Mouse (Mus musculus) MEL (cell line): ENCODE measurements at regions not wholly inside any gene's neighbourhood (a gene's known extent, or its start where the extent isn't known, plus 50 kb on each side); places are given as distances from the start of the nearest gene placed in this dataset.

Experiments used
- DNase-seq: peaks from one replicate; pipeline ENCODE4 v3.0.0; 2011; ENCODE audit warnings: low read depth, low spot score
- H3K27ac ChIP-seq: 2 replicates; pipeline ENCODE4 v1.5.1; 2012; ENCODE audit warnings: low read depth, mild to moderate bottlenecking, control low read depth, low read length, moderate library complexity; ENCODE audit not compliant: control insufficient read depth
- H3K27me3 ChIP-seq, 2 experiments: fragments of 150-350 bp in 1 of 2; sonication (generic) in 1 of 2; 2 replicates each; pipeline ENCODE4 v1.6.1; 2012; ENCODE audit warnings: low read length in 2 of 2, mild to moderate bottlenecking in 2 of 2, improper control_type of control experiment in 1 of 2, moderate library complexity in 1 of 2; ENCODE audit not compliant: insufficient read depth in 2 of 2, control insufficient read depth in 1 of 2
- H3K36me3 ChIP-seq, 2 experiments: 2 replicates each; pipeline ENCODE4 v1.6.1; 2012 to 2014; ENCODE audit warnings: low read length in 2 of 2, improper control_type of control experiment in 1 of 2, inconsistent platforms in 1 of 2, mild to moderate bottlenecking in 1 of 2; ENCODE audit not compliant: insufficient read depth in 2 of 2, control insufficient read depth in 1 of 2
- H3K4me1 ChIP-seq, 2 experiments: fragments of 150-350 bp in 1 of 2; sonication (generic) in 1 of 2; 2 replicates each; pipeline ENCODE4 v1.6.1; 2012; ENCODE audit warnings: low read length in 2 of 2, improper control_type of control experiment in 1 of 2, mild to moderate bottlenecking in 1 of 2; ENCODE audit not compliant: insufficient read depth in 2 of 2, control insufficient read depth in 1 of 2
- H3K4me3 ChIP-seq, 2 experiments: fragments of 150-350 bp in 1 of 2; sonication (generic) in 1 of 2; 2 replicates each; pipeline ENCODE4 v1.5.1; 2012; ENCODE audit warnings: low read depth in 2 of 2, low read length in 2 of 2, mild to moderate bottlenecking in 2 of 2, moderate library complexity in 2 of 2, control low read depth in 1 of 2, improper control_type of control experiment in 1 of 2; ENCODE audit not compliant: control insufficient read depth in 1 of 2, insufficient read depth in 1 of 2
- H3K79me2 ChIP-seq: 2 replicates; pipeline ENCODE4 v1.6.1; 2012; ENCODE audit warnings: mild to moderate bottlenecking, low read length, moderate library complexity; ENCODE audit not compliant: control insufficient read depth, poor library complexity, insufficient read depth
- H3K9ac ChIP-seq: 2 replicates; pipeline ENCODE4 v1.6.1; 2012; ENCODE audit warnings: low read depth, mild to moderate bottlenecking, control low read depth, low read length, moderate library complexity; ENCODE audit not compliant: control insufficient read depth, poor library complexity, severe bottlenecking
- H3K9me3 ChIP-seq: fragments of 150-350 bp; sonication (generic); replicated peaks from 2 replicates; pipeline ENCODE4 v1.6.1; 2012; ENCODE audit warnings: mild to moderate bottlenecking, low read length, improper control_type of control experiment, moderate library complexity; ENCODE audit not compliant: insufficient read depth
- CHD1 ChIP-seq: IDR thresholded peaks from 2 replicates; pipeline ENCODE4 v1.6.1; 2012; ENCODE audit warnings: low read depth, mild to moderate bottlenecking, inconsistent platforms, low read length, improper control_type of control experiment
- CHD2 ChIP-seq: IDR thresholded peaks from 2 replicates; pipeline ENCODE4 v1.6.1; 2011; ENCODE audit warnings: low read length, improper control_type of control experiment
- CTCF ChIP-seq, 3 experiments: IDR thresholded peaks in 2 of 3; conservative IDR thresholded peaks in 1 of 3; 2 replicates each; pipeline ENCODE4 v1.5.1; 2011 to 2012; ENCODE audit warnings: low read length in 3 of 3, low read depth in 2 of 3, mild to moderate bottlenecking in 2 of 3, improper control_type of control experiment in 1 of 3, inconsistent platforms in 1 of 3, mixed read lengths in 1 of 3, moderate library complexity in 1 of 3; ENCODE audit not compliant: control insufficient read depth in 1 of 3, insufficient read depth in 1 of 3, poor library complexity in 1 of 3, severe bottlenecking in 1 of 3
- EP300 ChIP-seq, 2 experiments: IDR thresholded peaks; 2 replicates each; pipeline ENCODE4 v1.6.1; 2011; ENCODE audit warnings: improper control_type of control experiment in 2 of 2, low read length in 2 of 2, low read depth in 1 of 2, mild to moderate bottlenecking in 1 of 2
- ETS1 ChIP-seq: IDR thresholded peaks from 2 replicates; pipeline ENCODE4 v1.6.1; 2012; ENCODE audit warnings: low read depth, mild to moderate bottlenecking, inconsistent platforms, low read length, improper control_type of control experiment, moderate library complexity
- GABPA ChIP-seq: IDR thresholded peaks from 2 replicates; pipeline ENCODE4 v1.6.1; 2012; ENCODE audit warnings: low read depth, mild to moderate bottlenecking, inconsistent platforms, low read length, improper control_type of control experiment, moderate library complexity
- GATA1 ChIP-seq: IDR thresholded peaks from 2 replicates; pipeline ENCODE4 v1.6.1; 2011; ENCODE audit warnings: low read depth, low read length, improper control_type of control experiment
- HCFC1 ChIP-seq: IDR thresholded peaks from 2 replicates; pipeline ENCODE4 v1.6.1; 2012; ENCODE audit warnings: low read depth, mild to moderate bottlenecking, inconsistent platforms, low read length, improper control_type of control experiment, moderate library complexity
- KAT2A ChIP-seq: conservative IDR thresholded peaks from 2 replicates; pipeline ENCODE4 v1.6.1; 2012; ENCODE audit warnings: low read depth, low read length, improper control_type of control experiment, inconsistent platforms
- MAX ChIP-seq: IDR thresholded peaks from 2 replicates; pipeline ENCODE4 v1.6.1; 2011; ENCODE audit warnings: low read length, improper control_type of control experiment
- MEF2A ChIP-seq: IDR thresholded peaks from 2 replicates; pipeline ENCODE4 v1.6.1; 2014; ENCODE audit warnings: low read depth, mild to moderate bottlenecking, inconsistent platforms, low read length, improper control_type of control experiment; ENCODE audit not compliant: poor library complexity, insufficient replicate concordance, severe bottlenecking; ENCODE audit errors: extremely low read depth
- MYB ChIP-seq: IDR thresholded peaks from 2 replicates; pipeline ENCODE4 v1.6.1; 2011; ENCODE audit warnings: mild to moderate bottlenecking, low read depth, low read length, improper control_type of control experiment
- MYC ChIP-seq: IDR thresholded peaks from 2 replicates; pipeline ENCODE4 v1.6.1; 2011; ENCODE audit warnings: low read depth, mild to moderate bottlenecking, low read length, improper control_type of control experiment, moderate library complexity
- NELFE ChIP-seq: IDR thresholded peaks from 2 replicates; pipeline ENCODE4 v1.6.1; 2011; ENCODE audit warnings: low read depth, low read length, improper control_type of control experiment
- NRF1 ChIP-seq: IDR thresholded peaks from 2 replicates; pipeline ENCODE4 v1.6.1; 2014; ENCODE audit warnings: low read depth, mild to moderate bottlenecking, inconsistent platforms, low read length, improper control_type of control experiment, moderate library complexity; ENCODE audit not compliant: poor library complexity, insufficient read depth, severe bottlenecking
- POLR2AphosphoS2 ChIP-seq: IDR thresholded peaks from 2 replicates; pipeline ENCODE4 v1.6.1; 2011; ENCODE audit warnings: low read length, improper control_type of control experiment
- POLR2AphosphoS5 ChIP-seq: IDR thresholded peaks from 2 replicates; pipeline ENCODE4 v1.6.1; 2012; ENCODE audit warnings: low read depth, borderline replicate concordance, mild to moderate bottlenecking, inconsistent platforms, low read length, moderate library complexity, mixed read lengths
- RAD21 ChIP-seq: IDR thresholded peaks from 2 replicates; pipeline ENCODE4 v1.6.1; 2011; ENCODE audit warnings: mild to moderate bottlenecking, low read depth, low read length, improper control_type of control experiment
- SMC3 ChIP-seq: IDR thresholded peaks from 2 replicates; pipeline ENCODE4 v1.6.1; 2011; ENCODE audit warnings: low read depth, low read length, improper control_type of control experiment
- TAL1 ChIP-seq: IDR thresholded peaks from 2 replicates; pipeline ENCODE4 v1.6.1; 2012; ENCODE audit warnings: mild to moderate bottlenecking, inconsistent platforms, low read length, moderate library complexity, mixed read lengths
- TBP ChIP-seq: IDR thresholded peaks from 2 replicates; pipeline ENCODE4 v1.8.0; 2011; ENCODE audit warnings: low read depth, low read length, improper control_type of control experiment
- USF1 ChIP-seq: IDR thresholded peaks from 2 replicates; pipeline ENCODE4 v1.6.1; 2014; ENCODE audit warnings: low read depth, mild to moderate bottlenecking, inconsistent platforms, low read length, improper control_type of control experiment, moderate library complexity
- ZC3H11A ChIP-seq: IDR thresholded peaks from 2 replicates; pipeline ENCODE4 v1.6.1; 2012; ENCODE audit warnings: low read depth, mild to moderate bottlenecking, inconsistent platforms, low read length, improper control_type of control experiment
- ZKSCAN1 ChIP-seq: IDR thresholded peaks from 2 replicates; pipeline ENCODE4 v1.6.1; 2012; ENCODE audit warnings: low read depth, mild to moderate bottlenecking, inconsistent platforms, low read length, improper control_type of control experiment, moderate library complexity
- ZNF384 ChIP-seq: IDR thresholded peaks from 2 replicates; pipeline ENCODE4 v1.6.1; 2012; ENCODE audit warnings: low read depth, mild to moderate bottlenecking, inconsistent platforms, low read length, improper control_type of control experiment

DNA sequence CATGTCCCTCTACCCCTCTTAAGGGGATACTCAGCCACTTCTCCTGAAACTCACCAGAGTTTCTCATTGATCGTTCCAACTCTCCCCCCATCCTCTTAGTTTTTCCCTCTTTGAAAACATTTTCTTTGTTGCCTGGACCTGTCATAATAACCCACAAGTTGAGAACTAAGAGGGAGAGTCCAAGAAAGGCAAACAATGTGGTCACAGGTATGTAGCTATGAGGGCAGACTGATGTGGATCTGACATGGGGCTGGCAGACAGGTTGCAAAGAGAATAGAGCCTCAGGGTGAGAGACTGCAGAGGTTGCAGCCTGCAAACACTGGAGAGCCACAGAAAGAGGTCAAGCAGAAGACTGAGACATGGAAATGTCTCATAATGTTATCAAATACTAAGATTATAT, 69.9 kb upstream of the Rbms1 start:
- H3K9ac ChIP-seq = no peak overlapping the region
- H3K79me2 ChIP-seq = no peaks in the 10 kb centered on the region
- no peak for TF ChIP-seq KAT2A
- TF ChIP-seq USF1 = no peak
- no peak for TF ChIP-seq CHD1
- no peak for TF ChIP-seq ETS1
- TF ChIP-seq ZC3H11A = no peak
- TF ChIP-seq MEF2A = no peak
- TF ChIP-seq GATA1 = no peak
- no peak for TF ChIP-seq ZNF384
- no peak for TF ChIP-seq TAL1
- TF ChIP-seq POLR2AphosphoS5 = no peak
- no peak for TF ChIP-seq POLR2AphosphoS2
- no peak for TF ChIP-seq EP300 (IDR thresholded peaks at IDR 0.05; ENCODE audit: low read depth in 1 of 2, low read length in 2 of 2)
- no peaks in the 10 kb centered on the region for H3K27me3 ChIP-seq
- H3K9me3 ChIP-seq = no peaks in the 10 kb centered on the region
- H3K4me1 ChIP-seq = no peaks in the 10 kb centered on the region
- no peak for DNase-seq
- H3K4me3 ChIP-seq = no peak overlapping the region
- H3K27ac ChIP-seq = no peak overlapping the region
- no peaks in the 10 kb centered on the region for H3K36me3 ChIP-seq

DNA sequence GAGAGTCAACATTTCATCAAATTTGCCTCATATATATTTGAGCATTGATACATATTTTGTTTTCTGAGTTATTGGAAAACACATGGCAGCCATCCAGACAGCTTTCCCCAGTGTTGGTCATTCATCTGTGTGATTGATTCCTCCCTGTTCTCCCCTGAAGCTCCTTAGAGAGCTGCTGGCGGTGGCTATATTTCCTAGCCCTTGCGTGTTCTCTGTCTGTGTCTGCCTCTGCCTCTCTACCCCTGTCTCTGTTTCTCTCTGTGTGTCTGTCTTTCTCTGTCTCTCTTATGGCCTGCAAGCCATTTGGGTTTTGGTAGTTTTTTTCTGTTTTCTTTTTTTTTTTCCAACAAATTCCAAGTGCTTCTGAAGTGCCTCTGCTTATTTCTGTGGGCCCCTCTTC, 66.7 kb upstream of the Rbms1 start:
- Histone ChIP-seq H3K79me2 (no peaks in the 10 kb centered on the region), H3K27me3 (no peaks in the 10 kb centered on the region), H3K36me3 (no peaks in the 10 kb centered on the region), H3K9ac (no peak overlapping the region), H3K4me3 (no peak overlapping the region), H3K9me3 (no peaks in the 10 kb centered on the region), H3K27ac (no peak overlapping the region), H3K4me1 (no peaks in the 10 kb centered on the region)
- no peak for DNase-seq
- TF ChIP-seq CHD1 (no peak), GABPA (no peak), CHD2 (no peak), NRF1 (no peak), SMC3 (no peak), HCFC1 (no peak), GATA1 (no peak), ZC3H11A (no peak), ZKSCAN1 (no peak), MAX (no peak), ZNF384 (no peak), TAL1 (no peak), TBP (no peak), MYC (no peak), NELFE (no peak), CTCF (IDR thresholded peaks at IDR 0.05 in 2 of 3, conservative IDR thresholded peaks at IDR 0.05 in 1 of 3; ENCODE audit: control insufficient read depth in 1 of 3, insufficient read depth in 1 of 3, low read depth in 2 of 3, low read length in 3 of 3, poor library complexity in 1 of 3, severe bottlenecking in 1 of 3) (no peak), RAD21 (no peak), MYB (no peak), USF1 (no peak)
